Mouse (Mus musculus): ENCODE data around the gene Tmem181a. TPM values are rescaled to one million over a fixed set of nuclear protein-coding genes. Genes with fewer than 3 reads are reported as not detected.

Tmem181a gene
- polyA plus RNA-seq (2017; shearing (Covaris generic)): 19.0 TPM

GRCm38 (mm10) chr17:6256400-6257069 lies at the start of gene Tmem181a:
Tmem181a (plus strand) TSS chr17:6256860.

DNA sequence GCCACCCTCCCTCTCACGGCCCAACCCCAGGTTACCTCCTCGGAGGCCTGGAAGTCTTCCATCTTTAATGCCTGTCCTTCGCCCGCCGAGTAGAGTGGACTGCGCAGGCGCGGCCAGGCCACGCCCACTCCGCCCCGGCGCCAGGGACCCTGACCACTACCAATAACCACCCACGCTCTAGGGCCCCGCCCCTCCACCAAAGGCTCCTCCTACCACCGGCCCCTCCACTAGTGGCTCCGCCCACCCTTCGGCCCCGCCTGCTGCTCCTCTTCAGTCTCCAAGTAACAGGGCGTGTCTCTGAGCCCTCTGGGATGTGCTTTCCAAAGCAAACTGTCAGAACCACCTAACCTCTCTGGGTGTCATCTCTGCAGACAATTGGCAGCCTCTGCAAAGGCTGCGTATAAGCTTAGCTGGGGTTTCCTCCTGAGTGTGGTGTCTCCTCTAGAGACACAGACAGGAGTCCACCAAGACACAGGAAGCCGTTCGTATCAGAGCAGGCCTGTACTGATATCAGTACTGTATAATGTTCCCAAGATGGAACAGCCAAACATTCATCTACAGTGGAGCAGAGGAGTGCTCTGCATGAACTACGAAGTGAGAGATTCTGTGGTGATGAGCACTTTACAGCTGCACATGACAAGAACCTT lies 60.8 kb downstream of the Tmem181a start, which contains the start of gene Dynlt1a:
Gene Dynlt1a (minus strand): TSS at position 162 of the 647 bp plus-strand sequence.

Other genes starting within 250 kb of the Tmem181a start
- gene Serac1, start 177.1 kb upstream of the Tmem181a start, polyA plus RNA-seq (2017; shearing (Covaris generic)): 2.7 TPM
- gene Gtf2h5, start 177.1 kb upstream of the Tmem181a start, polyA plus RNA-seq (2017; shearing (Covaris generic)): 91.5 TPM
- 78.9 TPM for gene Tulp4, start 150.4 kb upstream of the Tmem181a start, polyA plus RNA-seq (2017; shearing (Covaris generic))
- gene Dynlt1a, start 60.6 kb downstream of the Tmem181a start, polyA plus RNA-seq (2017; shearing (Covaris generic)): 11.3 TPM
- gene Dynlt1b, start 173.3 kb downstream of the Tmem181a start, polyA plus RNA-seq (2017; shearing (Covaris generic)): 165 TPM

Measured in CD4-positive, CD25-positive, alpha-beta regulatory T cell (primary cell).